Mouse (Mus musculus) liver (tissue): ENCODE measurements at regions not wholly inside any gene's neighbourhood (a gene's known extent, or its start where the extent isn't known, plus 50 kb on each side); places are given as distances from the start of the nearest gene placed in this dataset.

Source experiments
- DNase-seq: peaks from one replicate; pipeline ENCODE4 v3.0.0-alpha.2; 2020; ENCODE audit warnings: mixed read lengths

- no peak for DNase-seq
Observed at GRCm38 (mm10) chr12:92152043-92152921, 303.3 kb upstream of the Sel1l start.

- no peak for DNase-seq
Observed at GRCm38 (mm10) chr12:92137539-92137938, 288.6 kb upstream of the Sel1l start.

- DNase-seq = no peak
Observed at GRCm38 (mm10) chr12:92127648-92128047, 278.7 kb upstream of the Sel1l start.

- DNase-seq = no peak
Observed at GRCm38 (mm10) chr12:92120164-92120815, 271.3 kb upstream of the Sel1l start.

- no peak for DNase-seq
Observed at GRCm38 (mm10) chr12:92109615-92110014, 260.7 kb upstream of the Sel1l start.

- DNase-seq = no peak
Observed at GRCm38 (mm10) chr12:92100080-92100479, 251.1 kb upstream of the Sel1l start.

GRCm38 (mm10) chr12:92092794-92093365 is 243.9 kb upstream of the Sel1l start:
- DNase-seq = no peak

GRCm38 (mm10) chr12:92073209-92073608 is 224.3 kb upstream of the Sel1l start:
- DNase-seq = no peak

GRCm38 (mm10) chr12:92062731-92063130 is 213.8 kb upstream of the Sel1l start:
- DNase-seq = no peak

- peak; percentile 5 for DNase-seq
Observed at GRCm38 (mm10) chr12:92040481-92040880, 191.5 kb upstream of the Sel1l start.

- DNase-seq = no peak
Observed at GRCm38 (mm10) chr12:92029192-92029591, 180.2 kb upstream of the Sel1l start.

GRCm38 (mm10) chr12:92028354-92028753 is 179.4 kb upstream of the Sel1l start:
- no peak for DNase-seq

GRCm38 (mm10) chr12:92024461-92025218 is 175.7 kb upstream of the Sel1l start:
- DNase-seq = no peak

- DNase-seq = no peak
Observed at GRCm38 (mm10) chr12:92019593-92020224, 170.8 kb upstream of the Sel1l start.

- no peak for DNase-seq
Observed at GRCm38 (mm10) chr12:92015373-92015772, 166.4 kb upstream of the Sel1l start.

- no peak for DNase-seq
Observed at GRCm38 (mm10) chr12:92013979-92014378, 165.0 kb upstream of the Sel1l start.

- peak; percentile 14 for DNase-seq
Observed at GRCm38 (mm10) chr12:92013244-92013643, 164.3 kb upstream of the Sel1l start.

- DNase-seq = no peak
Observed at GRCm38 (mm10) chr12:92004391-92005094, 155.6 kb upstream of the Sel1l start.

- no peak for DNase-seq
Observed at GRCm38 (mm10) chr12:91999031-91999430, 150.1 kb upstream of the Sel1l start.

GRCm38 (mm10) chr12:91997404-91997803 is 148.4 kb upstream of the Sel1l start:
- no peak for DNase-seq

GRCm38 (mm10) chr12:91995545-91995944 is 146.6 kb upstream of the Sel1l start:
- no peak for DNase-seq

GRCm38 (mm10) chr12:91986448-91986847 is 137.5 kb upstream of the Sel1l start:
- no peak for DNase-seq
